Mouse (Mus musculus): ENCODE measurements around the gene Cfap43. TPM values are rescaled to one million over a fixed set of nuclear protein-coding genes. Genes with fewer than 3 reads are reported as not detected.
A peak's percentile ranks its signal among the peaks of the same experiment; 100 is the strongest.

Gene Cfap43
- total and polyA plus RNA-seq, 3 experiments = 3.2 to 12.7 (median 11.7) TPM

GRCm38 (mm10) chr19:47885191-47885743 lies 33.8 kb downstream of the Cfap43 start:
- H3K4me2 ChIP-seq (ENCODE audit: insufficient read depth, low read depth, poor library complexity, severe bottlenecking) = no peak overlapping the region
- dilution Hi-C loops (cut with MboI; ENCODE audit: extremely low pct_ligation_motif_present, extremely low pct_unique_long_range_greater_than_20kb, low sequenced_read_pairs) = no loop called here

GRCm38 (mm10) chr19:47884296-47885085 lies 34.6 kb downstream of the Cfap43 start:
- Histone ChIP-seq H3K27ac (ENCODE audit: insufficient read depth, low read depth) (no peak overlapping the region), H3K4me1 (ENCODE audit: control insufficient read depth in 1 of 2, insufficient read depth in 2 of 2) (peaks cover 3 to 41% of the 10 kb centered on the region in 2 experiments; a peak in 3 of 4 replicates), H3K36me3 (replicated peaks in 1 of 2; ENCODE audit: control insufficient read depth in 1 of 2, insufficient read depth in 1 of 2, low read length in 1 of 2) (peaks cover 0 to 6% of the 10 kb centered on the region in 2 experiments), H3K79me2 (replicated peaks; ENCODE audit: control insufficient read depth, extremely low read depth, insufficient read depth, poor library complexity, severe bottlenecking) (no peaks in the 10 kb centered on the region), H3K9ac (ENCODE audit: insufficient read depth, low read depth) (no peak overlapping the region), H3K4me2 (ENCODE audit: insufficient read depth, low read depth, poor library complexity, severe bottlenecking) (no peak overlapping the region), H3K27me3 (replicated peaks) (no peaks in the 10 kb centered on the region), H3K4me3 (replicated peaks in 1 of 3; ENCODE audit: low read depth in 2 of 3, low read length in 2 of 3, poor library complexity in 1 of 3) (no peak overlapping the region), H3K9me3 (replicated peaks; ENCODE audit: low read length) (no peaks in the 10 kb centered on the region)
- TF ChIP-seq SIN3A (IDR thresholded peaks at IDR 0.05; ENCODE audit: low read length) (no peak), MYC (IDR thresholded peaks at IDR 0.05; ENCODE audit: low read depth, low read length) (0 out of 2 replicates have a peak, but pooled peaks have one; percentile 39)
- in situ Hi-C loops (cut with MboI; ENCODE audit: low pct_ligation_motif_present, low pct_unique_long_range_greater_than_20kb, low sequenced_read_pairs) (loop anchor here (5.0 kb wide), 1 partner anchor 48 kb away; no protein-coding TSS in a partner anchor), dilution Hi-C loops (cut with MboI; ENCODE audit: extremely low pct_ligation_motif_present, extremely low pct_unique_long_range_greater_than_20kb, low sequenced_read_pairs) (no loop called here)
- DNase-seq (ENCODE audit: extremely low read depth) = no peak

More at GRCm38 (mm10) chr19:47885191-47885743, 33.8 kb downstream of the Cfap43 start:
- H3K9me3 ChIP-seq (replicated peaks; ENCODE audit: low read length) = no peaks in the 10 kb centered on the region
- H3K79me2 ChIP-seq (replicated peaks; ENCODE audit: control insufficient read depth, extremely low read depth, insufficient read depth, poor library complexity, severe bottlenecking) = no peaks in the 10 kb centered on the region
- peaks cover 0 to 6% of the 10 kb centered on the region in 2 experiments for H3K36me3 ChIP-seq (replicated peaks in 1 of 2; ENCODE audit: control insufficient read depth in 1 of 2, insufficient read depth in 1 of 2, low read length in 1 of 2)
- H3K4me1 ChIP-seq (ENCODE audit: control insufficient read depth in 1 of 2, insufficient read depth in 2 of 2) = peaks cover 6 to 42% of the 10 kb centered on the region in 2 experiments
- TF ChIP-seq JUN (IDR thresholded peaks at IDR 0.05; ENCODE audit: insufficient read depth, low read depth, low read length) = no peak
- no peak overlapping the region for H3K27ac ChIP-seq (ENCODE audit: insufficient read depth, low read depth)
- in situ Hi-C loops (cut with MboI; ENCODE audit: low pct_ligation_motif_present, low pct_unique_long_range_greater_than_20kb, low sequenced_read_pairs) = no loop called here
- no peak overlapping the region for H3K9ac ChIP-seq (ENCODE audit: insufficient read depth, low read depth)
- no peak overlapping the region for H3K4me3 ChIP-seq (replicated peaks in 1 of 3; ENCODE audit: low read depth in 2 of 3, low read length in 2 of 3, poor library complexity in 1 of 3)
- DNase-seq (ENCODE audit: extremely low read depth) = no peak
- no peaks in the 10 kb centered on the region for H3K27me3 ChIP-seq (replicated peaks)

- Histone ChIP-seq H3K4me3 (replicated peaks in 1 of 3; ENCODE audit: low read depth in 2 of 3, low read length in 2 of 3, poor library complexity in 1 of 3) (no peak overlapping the region), H3K9me3 (replicated peaks; ENCODE audit: low read length) (no peaks in the 10 kb centered on the region), H3K9ac (ENCODE audit: insufficient read depth, low read depth) (no peak overlapping the region), H3K27ac (ENCODE audit: insufficient read depth, low read depth) (no peak overlapping the region), H3K4me2 (ENCODE audit: insufficient read depth, low read depth, poor library complexity, severe bottlenecking) (no peak overlapping the region), H3K27me3 (replicated peaks) (peaks cover 1% of the 10 kb centered on the region), H3K36me3 (replicated peaks in 1 of 2; ENCODE audit: control insufficient read depth in 1 of 2, insufficient read depth in 1 of 2, low read length in 1 of 2) (peaks cover 0 to 4% of the 10 kb centered on the region in 2 experiments), H3K79me2 (replicated peaks; ENCODE audit: control insufficient read depth, extremely low read depth, insufficient read depth, poor library complexity, severe bottlenecking) (no peaks in the 10 kb centered on the region), H3K4me1 (ENCODE audit: control insufficient read depth in 1 of 2, insufficient read depth in 2 of 2) (peaks cover 3 to 35% of the 10 kb centered on the region in 2 experiments; a peak in 3 of 4 replicates)
- in situ Hi-C loops (cut with MboI; ENCODE audit: low pct_ligation_motif_present, low pct_unique_long_range_greater_than_20kb, low sequenced_read_pairs) = loop anchor here (5.0 kb wide), 1 partner anchor 49 kb away; no protein-coding TSS in a partner anchor
- dilution Hi-C loops (cut with MboI; ENCODE audit: extremely low pct_ligation_motif_present, extremely low pct_unique_long_range_greater_than_20kb, low sequenced_read_pairs) = no loop called here
- DNase-seq (ENCODE audit: extremely low read depth) = no peak
- TF ChIP-seq POLR2AphosphoS2 (IDR thresholded peaks at IDR 0.05; ENCODE audit: low read depth, low read length) = no peak
- no peak for TF ChIP-seq CTCF (conservative IDR thresholded peaks at IDR 0.05 in 1 of 2, IDR thresholded peaks at IDR 0.05 in 1 of 2; ENCODE audit: low read depth in 2 of 2, low read length in 2 of 2)
- no peak for TF ChIP-seq HCFC1 (IDR thresholded peaks at IDR 0.05; ENCODE audit: low read depth, low read length)
- TF ChIP-seq MAFK (IDR thresholded peaks at IDR 0.05; ENCODE audit: insufficient replicate concordance, low read length) = no peak
- TF ChIP-seq MAX (IDR thresholded peaks at IDR 0.05; ENCODE audit: low read length) = no peak
- no peak for TF ChIP-seq ZKSCAN1 (IDR thresholded peaks at IDR 0.05; ENCODE audit: borderline replicate concordance, low read depth, low read length)
- no peak for TF ChIP-seq UBTF (IDR thresholded peaks at IDR 0.05; ENCODE audit: low read depth, low read length)
- no peak for TF ChIP-seq JUND (conservative IDR thresholded peaks at IDR 0.05; ENCODE audit: low read depth, low read length)
- no peak for TF ChIP-seq CHD2 (IDR thresholded peaks at IDR 0.05; ENCODE audit: low read length)
Observed at GRCm38 (mm10) chr19:47882882-47883254, 36.2 kb downstream of the Cfap43 start.
